Mouse (Mus musculus) heart, adult 18-20 months (tissue): ENCODE measurements around the gene Mindy4. TPM values are rescaled to one million over a fixed set of nuclear protein-coding genes. Genes with fewer than 3 reads are reported as not detected.

Source experiments
- DNase-seq, 2 experiments: peaks; one replicate each; pipeline ENCODE4 v3.0.0; 2021 to 2022; ENCODE audit warnings: mixed read lengths in 1 of 2
- total RNA-seq, 2 experiments: library from RNA; stranded (reverse); gene quantifications; 2 replicates each; pipeline ENCODE4 v1.2.3; 2021

Gene Mindy4
- total RNA-seq, 2 experiments from 2014 or later, result 3.7 to 6.7 TPM

DNA sequence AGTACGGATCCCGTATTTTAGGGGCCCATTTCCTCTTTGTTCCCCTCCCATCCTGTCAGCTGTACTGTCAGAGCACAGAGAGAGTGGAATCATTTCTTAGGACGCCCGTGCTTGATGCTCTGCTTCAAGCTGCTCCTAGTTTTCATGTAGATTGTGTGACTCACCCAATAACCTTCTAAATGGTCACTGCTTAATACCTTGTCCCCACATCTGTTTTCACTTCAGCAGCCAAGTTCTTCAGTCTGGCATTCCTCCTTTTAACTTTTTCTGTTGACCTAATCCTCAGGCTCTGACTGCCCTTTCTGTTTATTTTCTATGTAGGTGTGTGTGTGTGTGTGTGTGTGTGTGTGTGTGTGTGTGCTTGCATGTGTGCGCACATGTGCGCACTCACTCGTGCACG lies 4.6 kb downstream of the Mindy4 start:
- DNase-seq, result no peak

- DNase-seq, result peak; percentile 53 to 59
Measured at GRCm38 (mm10) chr6:55210423-55211365, 7.5 kb downstream of the Mindy4 start.

- DNase-seq, result peak; percentile 42 to 76
Measured at GRCm38 (mm10) chr6:55214541-55214940, 11.4 kb downstream of the Mindy4 start.

- DNase-seq, result no peak
Measured at GRCm38 (mm10) chr6:55218232-55218631, 15.0 kb downstream of the Mindy4 start.

DNA sequence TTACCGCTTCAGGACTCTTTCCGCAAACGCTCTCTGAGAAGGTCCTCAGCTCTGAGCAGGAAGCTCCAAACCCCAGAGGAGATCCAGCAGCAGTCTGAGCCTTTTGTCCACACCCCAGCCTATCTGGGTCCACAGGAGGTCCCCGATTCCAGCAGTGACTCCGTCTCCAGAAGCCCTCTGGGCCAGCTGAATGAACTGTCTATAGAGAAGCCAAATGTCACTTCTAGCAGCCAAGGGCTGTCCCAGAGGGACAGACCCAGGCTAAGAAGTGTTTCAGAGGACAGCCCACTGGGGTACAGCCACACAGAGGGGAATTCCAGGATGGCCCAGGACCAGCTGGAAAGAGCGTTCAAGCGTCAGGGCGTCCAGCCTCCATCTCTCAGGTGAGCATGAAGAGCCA lies 20.8 kb downstream of the Mindy4 start:
- DNase-seq, result peak in 1 of 2 experiments; percentile 59

- DNase-seq, result no peak
Measured at GRCm38 (mm10) chr6:55230048-55230447, 26.9 kb downstream of the Mindy4 start.

DNA sequence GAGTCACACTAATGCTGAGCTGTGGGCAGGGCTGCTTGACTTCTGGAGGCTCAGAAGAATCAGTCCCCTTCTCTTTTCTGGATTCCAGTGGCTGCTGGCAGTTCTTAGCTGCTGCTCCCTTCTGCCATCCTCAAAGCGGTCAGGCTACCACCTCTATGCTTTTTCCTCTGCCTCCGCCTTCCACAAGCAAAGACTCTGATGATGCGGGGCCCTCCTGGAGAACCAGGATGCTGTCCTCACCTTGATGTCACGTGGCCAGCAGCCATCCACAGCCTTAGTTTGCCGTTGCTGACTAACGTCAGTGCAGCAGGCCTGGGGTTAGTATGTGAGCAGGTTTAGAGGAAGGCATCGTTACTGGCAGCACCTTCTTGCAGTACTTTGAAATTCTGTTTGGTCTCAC lies 28.9 kb downstream of the Mindy4 start:
- DNase-seq, result no peak

GRCm38 (mm10) chr6:55232524-55233264 lies 29.5 kb downstream of the Mindy4 start:
- DNase-seq, result peak; percentile 57 to 78

DNA sequence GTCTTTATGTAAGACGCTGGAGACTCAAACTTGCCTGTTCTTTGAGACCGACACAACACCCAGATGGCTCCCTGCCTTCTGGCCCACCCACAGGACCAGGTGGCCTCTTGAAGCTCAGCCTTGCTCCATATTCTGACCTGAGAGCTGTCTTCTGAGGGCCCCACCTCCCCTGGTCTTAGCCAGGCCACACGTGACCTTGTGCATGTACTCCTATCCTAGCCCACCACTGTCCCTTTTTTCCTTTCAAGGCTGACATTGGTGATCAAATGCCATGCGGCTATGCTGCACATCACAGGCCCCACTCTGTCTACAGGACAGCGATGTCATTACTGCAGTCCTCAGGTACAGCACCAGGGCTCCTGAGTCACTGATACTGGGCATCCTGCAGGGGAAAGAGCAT lies 30.1 kb downstream of the Mindy4 start:
- DNase-seq, result no peak

GRCm38 (mm10) chr6:55234636-55235035 lies 31.5 kb downstream of the Mindy4 start:
- no peak for DNase-seq

GRCm38 (mm10) chr6:55235733-55236132 lies 32.5 kb downstream of the Mindy4 start:
- DNase-seq, result no peak

DNA sequence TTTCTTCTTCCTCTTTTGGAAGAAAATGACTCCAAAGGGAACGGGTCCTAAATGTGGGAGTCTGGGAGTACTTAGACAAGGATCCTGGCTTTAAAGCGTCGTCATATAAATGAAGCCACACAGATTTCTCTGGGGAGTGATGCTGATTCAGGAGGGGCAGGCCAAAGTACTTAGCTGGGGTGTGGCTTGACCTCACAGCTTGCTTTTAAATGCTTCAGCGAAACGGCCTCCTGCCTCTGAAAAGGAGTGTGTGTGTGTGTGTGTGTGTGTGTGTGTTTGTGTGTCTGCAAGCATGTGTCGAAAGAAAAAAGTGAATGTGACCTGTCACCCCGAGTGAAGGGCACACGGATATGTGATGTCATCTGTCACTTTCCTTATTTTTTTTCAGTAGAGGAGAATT lies 36.7 kb downstream of the Mindy4 start:
- peak; percentile 42 to 58 for DNase-seq

GRCm38 (mm10) chr6:55240591-55241260 lies 37.5 kb downstream of the Mindy4 start:
- peak; percentile 29 to 38 for DNase-seq

DNA sequence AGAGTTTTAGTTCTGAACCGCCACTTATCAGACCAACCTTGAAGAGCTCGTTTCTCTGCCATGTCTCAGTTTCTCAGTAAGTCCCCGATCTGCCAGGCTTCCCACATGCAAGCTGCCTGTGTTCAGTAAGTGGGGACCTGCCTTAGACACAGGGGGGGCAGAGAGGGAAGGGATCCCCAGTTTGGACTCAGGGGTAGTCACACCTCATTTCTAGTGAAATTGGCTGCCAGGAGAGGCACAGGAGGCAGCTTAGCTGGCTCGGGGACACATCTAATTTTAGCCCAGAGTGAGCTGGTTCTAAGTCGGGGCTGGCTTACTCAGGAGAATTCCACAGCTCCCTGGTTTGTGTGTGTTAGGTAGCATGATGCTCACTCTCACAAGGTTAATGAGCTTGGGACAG lies 38.3 kb downstream of the Mindy4 start:
- peak; percentile 39 to 51 for DNase-seq

- peak; percentile 67 to 89 for DNase-seq
Measured at GRCm38 (mm10) chr6:55245680-55246079, 42.5 kb downstream of the Mindy4 start.

DNA sequence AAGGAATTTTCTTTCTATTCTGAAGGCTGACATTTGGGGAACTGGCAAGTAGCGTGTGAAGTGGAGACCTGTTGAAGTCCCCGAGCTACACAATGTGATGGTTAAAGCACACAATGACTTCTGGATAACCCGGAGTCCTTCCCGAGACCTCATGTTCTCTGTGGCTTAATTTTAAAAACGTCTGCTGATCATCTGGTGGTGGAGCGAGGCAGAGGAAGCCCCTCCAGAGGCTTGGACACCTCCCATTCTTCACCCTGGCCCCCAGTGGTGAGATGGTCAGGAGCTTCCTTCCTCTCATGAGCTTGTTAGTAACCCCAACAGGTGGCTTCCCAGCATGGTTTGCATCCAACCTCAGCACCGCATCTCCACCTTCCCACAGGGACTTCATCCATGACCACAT lies 43.3 kb downstream of the Mindy4 start:
- DNase-seq, result peak in 1 of 2 experiments; percentile 78

DNA sequence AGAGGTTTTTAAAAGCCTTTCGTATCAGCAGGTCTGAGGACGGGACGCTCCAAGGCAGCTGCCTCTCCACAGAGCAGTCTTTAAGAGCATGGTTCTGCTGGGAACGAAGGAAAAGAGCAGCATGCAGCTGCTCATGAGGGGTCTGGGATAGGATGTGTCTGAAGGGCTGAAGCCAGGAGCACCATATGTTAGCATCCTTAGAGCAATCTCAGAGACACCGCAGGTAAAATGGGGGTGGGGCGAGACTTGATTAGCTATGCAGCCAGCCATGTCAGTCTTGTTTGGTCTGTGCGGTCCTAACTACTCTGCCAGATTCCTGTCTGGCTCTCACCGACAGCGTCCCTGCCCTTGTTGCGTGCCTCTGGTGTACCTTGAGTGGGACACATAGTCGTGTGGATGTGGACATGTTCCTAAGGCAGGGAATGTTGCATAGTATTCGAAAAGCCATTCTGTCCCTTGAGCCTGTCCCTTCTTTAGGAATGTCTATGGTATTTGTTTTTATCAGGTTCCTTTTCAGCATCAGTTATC lies 43.8 kb downstream of the Mindy4 start:
- peak in 1 of 2 experiments; percentile 58 for DNase-seq

- DNase-seq, result no peak
Measured at GRCm38 (mm10) chr6:55249263-55249662, 46.1 kb downstream of the Mindy4 start.

DNA sequence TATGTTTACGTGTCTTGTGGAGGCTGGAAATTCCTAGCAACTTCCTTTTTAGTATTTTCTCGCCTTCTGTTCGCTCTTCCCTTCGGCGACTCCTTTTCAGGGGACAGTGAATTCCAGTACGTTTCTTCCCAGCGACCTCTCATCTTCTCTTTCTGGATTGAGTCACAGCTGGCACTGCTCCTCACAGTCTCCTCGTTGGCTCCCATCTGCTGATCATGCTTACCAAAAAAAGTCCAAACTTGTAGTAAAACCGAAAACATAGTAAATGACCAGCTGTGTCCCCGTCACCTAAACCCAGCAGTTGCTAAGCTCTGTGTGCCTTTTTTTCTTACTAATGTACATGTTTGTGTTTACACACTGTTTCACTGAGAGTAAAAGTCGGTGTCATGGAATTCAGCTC lies 47.6 kb downstream of the Mindy4 start:
- peak; percentile 48 to 51 for DNase-seq

DNA sequence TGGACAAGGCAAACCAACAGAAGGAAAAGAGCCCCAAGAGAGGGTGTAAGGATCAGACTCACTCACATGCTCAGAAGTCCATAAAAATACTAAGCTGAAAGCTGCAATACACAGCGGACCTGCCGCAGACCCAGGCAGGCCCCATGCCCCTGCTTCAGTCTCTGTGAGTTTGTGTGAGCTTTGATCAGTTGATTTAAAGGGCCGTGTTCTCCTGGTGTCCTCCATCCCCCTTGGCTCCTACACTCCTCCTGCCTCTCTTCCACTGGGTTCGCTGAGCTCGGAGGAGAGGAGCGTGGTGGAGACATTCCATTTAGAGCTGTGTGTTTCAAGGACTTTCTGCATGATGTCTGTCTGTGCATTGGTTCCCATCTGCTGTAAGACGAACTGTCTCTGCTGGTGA lies 48.4 kb downstream of the Mindy4 start:
- no peak for DNase-seq

- DNase-seq, result no peak
Measured at GRCm38 (mm10) chr6:55252731-55253247, 49.6 kb downstream of the Mindy4 start.
